Mouse (Mus musculus) cerebellum, postnatal 36 days (tissue): Measurements from ENCODE around the gene Kti12.

ENCODE experiments used
- DNase-seq, 2 experiments: peaks; one replicate each; pipeline ENCODE4 v3.0.0; 2021 to 2022; ENCODE audit warnings: mixed read lengths in 2 of 2

Gene Kti12

DNA sequence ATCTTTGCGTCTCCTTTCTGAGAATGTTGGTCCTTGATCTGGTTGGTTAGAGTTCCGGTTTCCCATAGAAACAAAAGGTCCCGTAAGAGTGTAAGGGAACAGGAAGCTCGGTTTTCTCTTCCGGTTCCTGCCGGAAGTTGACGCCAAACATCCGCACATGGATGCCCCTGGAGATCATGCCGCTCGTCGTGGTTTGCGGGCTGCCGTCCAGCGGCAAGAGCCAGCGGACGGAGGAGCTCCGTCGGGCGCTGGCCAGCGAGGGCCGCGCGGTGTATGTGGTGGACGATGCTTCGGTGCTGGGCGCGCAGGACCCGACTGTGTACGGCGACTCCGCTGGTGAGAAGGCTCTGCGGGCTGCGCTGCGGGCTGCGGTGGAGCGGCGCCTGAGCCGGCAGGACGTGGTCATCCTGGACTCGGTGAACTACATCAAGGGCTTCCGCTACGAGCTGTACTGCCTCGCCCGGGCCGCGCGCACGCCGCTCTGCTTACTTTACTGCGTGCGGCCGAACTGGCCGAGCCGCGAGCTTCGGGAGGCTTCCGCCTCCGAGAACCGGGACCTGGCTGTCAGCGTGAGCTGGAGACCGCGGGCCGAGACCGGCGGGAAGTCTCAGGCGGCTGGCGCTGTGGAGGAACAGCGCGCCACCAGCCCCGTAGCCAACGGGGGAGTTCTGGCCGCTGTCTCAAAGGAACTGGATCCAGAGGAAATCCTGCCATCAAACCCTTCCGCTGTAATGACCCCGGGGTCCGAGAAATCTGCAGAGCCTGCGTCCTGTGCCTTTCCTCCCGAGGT, at the start of gene Kti12:
Gene Kti12 (plus strand): TSS at position 71 of the 790 bp plus-strand sequence.
- peak; percentile 83 for DNase-seq

DNA sequence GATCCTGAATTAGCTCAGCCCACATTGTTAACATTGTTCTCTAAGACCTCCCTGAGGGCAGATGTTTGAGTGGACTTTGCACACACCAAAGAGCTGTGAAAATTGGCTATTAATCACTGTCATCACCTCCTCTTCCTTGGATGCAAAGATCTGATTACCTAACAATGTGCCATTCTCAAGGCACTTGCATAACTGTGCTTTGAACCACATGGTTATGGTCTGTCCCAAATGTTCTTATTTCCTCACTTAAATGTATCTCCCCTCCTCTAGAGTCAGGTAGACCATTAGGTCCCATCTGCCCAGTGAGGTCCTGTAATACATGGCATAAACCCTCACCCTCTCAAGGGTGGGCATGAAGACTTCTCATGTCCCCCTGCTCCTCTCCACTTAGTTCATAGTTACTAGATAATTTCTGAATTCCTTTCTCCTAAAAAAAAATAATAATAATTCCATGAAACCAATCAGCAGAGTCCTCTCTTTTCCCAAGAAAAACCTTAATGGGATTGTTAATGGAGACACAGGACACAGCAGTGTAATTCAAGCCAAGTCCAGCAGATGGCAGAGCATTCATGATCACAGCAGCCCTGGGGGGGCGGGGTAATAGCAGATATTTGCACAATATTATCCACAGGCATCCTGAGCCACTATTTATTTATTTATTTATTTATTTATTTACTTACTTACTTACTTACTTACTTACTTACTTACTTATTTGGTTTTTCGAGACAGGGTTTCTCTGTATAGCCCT, 49.3 kb upstream of the Kti12 start:
- DNase-seq, result peak; percentile 72 to 78

DNA sequence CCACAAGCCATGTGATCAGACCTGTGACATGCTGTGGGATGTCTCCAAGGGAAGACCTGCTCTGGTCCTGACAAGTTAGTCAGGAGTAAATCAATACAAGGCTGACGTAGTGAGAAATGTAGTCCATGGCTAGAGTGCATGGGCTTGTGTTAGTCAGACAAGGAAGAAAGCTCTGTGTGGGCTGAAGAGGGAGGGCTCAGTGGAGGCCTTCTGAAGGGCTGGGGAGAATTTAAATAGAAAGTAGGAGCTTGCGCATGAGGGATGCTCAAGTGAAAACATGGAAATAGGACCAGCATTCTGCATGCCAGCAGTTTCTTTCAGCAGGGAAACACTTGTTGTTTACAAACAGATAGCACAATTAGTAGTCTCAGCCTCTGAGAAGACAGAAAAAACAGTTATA, 44.0 kb upstream of the Kti12 start:
- DNase-seq, result no peak

DNA sequence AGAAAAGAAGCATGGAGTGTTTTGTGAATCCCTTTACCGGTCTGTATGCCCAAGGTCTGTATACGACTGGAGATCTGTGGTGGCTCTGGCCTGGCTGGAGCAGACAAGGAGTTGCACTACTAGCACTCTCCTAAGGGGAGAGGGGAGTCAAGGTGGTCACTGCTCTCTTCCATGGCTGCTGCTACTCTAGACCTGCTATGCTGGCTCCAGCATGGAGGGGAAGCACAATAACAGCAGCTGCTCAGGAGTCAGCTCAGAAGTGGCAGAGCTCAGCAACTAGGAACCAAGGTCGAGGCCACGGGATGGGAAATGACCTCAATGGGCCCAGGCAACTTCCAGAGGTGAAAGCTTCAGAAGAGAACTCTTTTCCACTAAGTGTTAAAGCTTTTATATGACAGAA, 36.4 kb upstream of the Kti12 start:
- DNase-seq, result no peak

- DNase-seq, result no peak
Measured at GRCm38 (mm10) chr4:108811550-108811949, 36.0 kb upstream of the Kti12 start.

- DNase-seq, result no peak
Measured at GRCm38 (mm10) chr4:108825677-108826076, 21.9 kb upstream of the Kti12 start.

GRCm38 (mm10) chr4:108826096-108826495, 21.5 kb upstream of the Kti12 start:
- no peak for DNase-seq

GRCm38 (mm10) chr4:108826643-108827042, 20.9 kb upstream of the Kti12 start:
- no peak for DNase-seq

- DNase-seq, result no peak
Measured at GRCm38 (mm10) chr4:108830698-108831097, 16.9 kb upstream of the Kti12 start.

GRCm38 (mm10) chr4:108832916-108833827, 14.4 kb upstream of the Kti12 start, which contains the start of gene Btf3l4:
Btf3l4 (minus strand) TSS chr4:108833614.
- peak; percentile 85 to 91 for DNase-seq

- no peak for DNase-seq
Measured at GRCm38 (mm10) chr4:108833828-108834114, 13.8 kb upstream of the Kti12 start.

- DNase-seq, result peak; percentile 80 to 84
Measured at GRCm38 (mm10) chr4:108834115-108834970, 13.2 kb upstream of the Kti12 start, which contains the start of gene Txndc12. Txndc12 (plus strand) TSS chr4:108834601.

GRCm38 (mm10) chr4:108834971-108835311, 12.6 kb upstream of the Kti12 start:
- DNase-seq, result peak in 1 of 2 experiments; percentile 22

GRCm38 (mm10) chr4:108835496-108835895, 12.1 kb upstream of the Kti12 start:
- DNase-seq, result no peak

DNA sequence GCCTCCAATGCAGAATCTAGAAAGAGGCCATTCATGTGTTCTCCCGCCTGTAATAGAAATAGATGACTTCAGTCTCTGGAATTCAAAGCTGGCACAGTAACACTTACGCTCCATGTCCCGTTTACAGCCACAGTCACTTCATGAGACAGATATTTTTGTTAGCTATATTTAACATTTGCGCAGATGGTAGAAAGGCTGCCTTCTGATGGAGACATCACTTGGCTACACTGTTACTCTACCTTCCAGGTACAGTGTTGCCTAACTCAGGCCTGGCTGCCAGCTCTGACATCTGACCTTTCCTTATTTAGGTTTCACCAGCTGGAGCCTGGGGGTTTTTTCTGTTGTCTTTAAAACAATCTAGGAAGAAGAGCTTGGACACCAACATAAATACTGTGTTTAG, 9.6 kb upstream of the Kti12 start:
- DNase-seq, result peak; percentile 29 to 43

DNA sequence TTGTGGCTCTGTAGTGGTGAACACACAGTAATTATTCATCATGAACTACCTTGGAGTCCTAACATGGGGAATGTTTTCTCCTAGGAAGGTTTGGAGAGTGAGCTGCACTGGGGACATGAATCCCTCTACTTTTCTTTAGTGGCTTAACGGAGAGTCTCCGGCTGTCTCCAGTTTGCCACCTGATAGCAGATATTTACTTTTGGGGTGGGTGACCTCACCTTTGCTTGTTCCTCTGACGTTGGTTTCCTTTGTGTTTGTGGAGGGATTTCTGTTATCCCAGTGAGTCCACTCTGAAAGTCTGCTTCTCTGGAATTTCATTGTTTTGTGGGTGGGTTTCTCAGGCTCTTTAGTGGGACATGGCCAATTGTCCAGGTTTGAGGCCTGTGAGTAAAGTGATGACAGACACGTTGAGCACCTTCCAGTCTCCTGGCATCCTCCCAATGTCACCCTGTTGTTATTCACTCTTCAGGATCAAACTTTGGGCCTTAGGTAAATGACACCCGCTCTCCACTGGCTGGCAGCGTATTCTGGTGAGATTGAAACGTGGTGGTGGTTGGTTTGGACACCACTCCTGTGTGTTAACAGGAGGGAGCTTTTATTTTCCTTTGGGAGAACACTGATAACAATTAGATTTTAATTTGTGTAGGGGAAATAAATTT, 5.5 kb upstream of the Kti12 start:
- DNase-seq, result no peak

GRCm38 (mm10) chr4:108843336-108843735, 4.2 kb upstream of the Kti12 start:
- DNase-seq, result no peak

GRCm38 (mm10) chr4:108845824-108846569, 1.6 kb upstream of the Kti12 start:
- no peak for DNase-seq

DNA sequence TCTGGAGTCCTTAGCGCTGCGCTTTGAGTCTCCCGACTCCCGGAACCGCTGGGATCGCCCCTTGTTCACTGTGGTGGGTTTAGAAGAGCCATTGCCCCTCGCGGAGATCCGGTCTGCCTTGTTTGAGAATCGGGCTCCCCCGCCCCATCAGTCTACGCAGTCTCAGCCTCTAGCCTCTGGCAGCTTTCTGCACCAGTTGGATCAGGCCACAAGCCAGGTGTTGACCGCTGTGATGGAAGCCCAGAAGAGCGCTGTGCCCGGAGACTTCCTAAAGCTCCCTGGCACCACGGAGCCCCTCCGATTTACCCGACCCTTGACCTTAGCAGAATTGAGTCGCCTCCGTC, 892 bp downstream of the Kti12 start, which contains the start of gene A730015C16Rik:
Gene A730015C16Rik (minus strand): TSS at position 115 of the 344 bp plus-strand sequence.
- DNase-seq, result peak in 1 of 2 experiments; percentile 6

GRCm38 (mm10) chr4:108866806-108867205, 19.2 kb downstream of the Kti12 start:
- DNase-seq, result no peak
